Mouse (Mus musculus) forebrain, embryonic 16.5 days (tissue): Measurements from ENCODE around the gene Abca17. TPM values are rescaled to one million over a fixed set of nuclear protein-coding genes. Genes with fewer than 3 reads are reported as not detected.

Experiments used
- ATAC-seq: fragments of 200-750 bp; cut with Nextera tagmentation; 2 replicates; pipeline ENCODE4 v1.8.0; 2017; ENCODE audit warnings: mild to moderate bottlenecking, moderate library complexity
- H3K27ac ChIP-seq: fragments of 300-500 bp; sonication (generic); 2 replicates; pipeline ENCODE4 v1.5.1; 2014; ENCODE audit warnings: low read length, control low read depth
- H3K27me3 ChIP-seq: fragments of 300-500 bp; sonication (generic); replicated peaks from 2 replicates; pipeline ENCODE4 v1.6.1; 2014; ENCODE audit warnings: low read length; ENCODE audit not compliant: control insufficient read depth, insufficient read depth
- H3K36me3 ChIP-seq: fragments of 300-500 bp; sonication (generic); 2 replicates; pipeline ENCODE4 v1.6.1; 2014; ENCODE audit not compliant: control insufficient read depth, insufficient read depth
- H3K4me1 ChIP-seq: fragments of 300-500 bp; sonication (generic); replicated peaks from 2 replicates; pipeline ENCODE4 v1.6.1; 2014; ENCODE audit warnings: low read length; ENCODE audit not compliant: control insufficient read depth, insufficient read depth
- H3K4me2 ChIP-seq: fragments of 300-500 bp; sonication (generic); 2 replicates; pipeline ENCODE4 v1.6.1; 2014; ENCODE audit warnings: mild to moderate bottlenecking, low read length, control low read depth
- H3K4me3 ChIP-seq: fragments of 300-500 bp; sonication (generic); replicated peaks from 2 replicates; pipeline ENCODE4 v1.5.1; 2014; ENCODE audit warnings: mild to moderate bottlenecking, low read length, control low read depth
- H3K9ac ChIP-seq: fragments of 300-500 bp; sonication (generic); replicated peaks from 2 replicates; pipeline ENCODE4 v1.6.1; 2014; ENCODE audit warnings: low read depth, low read length, control low read depth
- H3K9me3 ChIP-seq: fragments of 300-500 bp; sonication (generic); 2 replicates; pipeline ENCODE4 v1.6.1; 2016; ENCODE audit warnings: low read length; ENCODE audit not compliant: control insufficient read depth
- WGBS: fragments of 180-500 bp; shearing (Covaris S2); extraction: QIAGEN DNeasy Blood & Tissue Kit; methylation state at CpG from one replicate; pipeline ENCODE4 v1.1.7; 2014; 5-methylcytosine and 5-hydroxymethylcytosine counted together
- polyA plus RNA-seq: library from polyadenylated mRNA; unstranded; fragments of >200 nt; fragmentation: Nextera tagmentation; extraction: Ambion mirVana; gene quantifications from 2 replicates; pipeline ENCODE4 v1.2.1, GENCODE M21; 2015

Abca17 gene
- polyA plus RNA-seq, 1 experiment from 2014 or later = 0.47 TPM

GRCm38 (mm10) chr17:24300651-24301050, 50.2 kb downstream of the Abca17 start:
- no peak for ATAC-seq
- H3K4me3 ChIP-seq = no peak overlapping the region
- H3K4me2 ChIP-seq = no peak overlapping the region
- 81% methylated on average over 4 of the region's 4 CpGs for WGBS
- H3K27me3 ChIP-seq = no peaks in the 10 kb centered on the region
- no peak overlapping the region for H3K9ac ChIP-seq
- H3K9me3 ChIP-seq = no peaks in the 10 kb centered on the region
- no peaks in the 10 kb centered on the region for H3K36me3 ChIP-seq
- H3K27ac ChIP-seq = no peak overlapping the region
- H3K4me1 ChIP-seq = no peaks in the 10 kb centered on the region

- Histone ChIP-seq H3K36me3 (no peaks in the 10 kb centered on the region), H3K27ac (no peak overlapping the region), H3K4me3 (no peak overlapping the region), H3K9me3 (no peaks in the 10 kb centered on the region), H3K27me3 (no peaks in the 10 kb centered on the region), H3K4me2 (no peak overlapping the region), H3K9ac (no peak overlapping the region), H3K4me1 (no peaks in the 10 kb centered on the region)
- WGBS = 88% methylated on average over 5 of the region's 5 CpGs
- no peak for ATAC-seq
Observed at GRCm38 (mm10) chr17:24289338-24289737, 61.5 kb downstream of the Abca17 start.

DNA sequence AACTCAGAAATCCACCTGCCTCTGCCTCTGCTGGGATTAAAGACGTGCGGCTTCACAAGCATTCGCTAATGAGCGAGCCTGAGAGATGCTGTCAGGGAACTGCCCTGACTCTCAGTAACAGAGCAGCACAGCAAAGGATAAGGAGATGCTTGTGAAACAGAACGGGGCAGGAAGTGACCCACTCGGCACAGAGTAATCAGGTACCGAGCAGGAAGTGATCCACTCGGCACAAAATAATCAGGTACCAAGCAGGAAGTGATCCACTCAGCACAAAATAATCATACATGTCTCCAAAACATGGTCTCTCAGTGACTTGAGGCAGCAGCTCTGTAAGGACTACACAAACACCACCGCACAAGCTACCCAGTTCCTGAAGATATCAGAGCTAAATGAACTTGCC, 62.4 kb downstream of the Abca17 start:
- H3K27me3 ChIP-seq = no peaks in the 10 kb centered on the region
- H3K4me1 ChIP-seq = no peaks in the 10 kb centered on the region
- no peak for ATAC-seq
- H3K9ac ChIP-seq = no peak overlapping the region
- H3K4me2 ChIP-seq = no peak overlapping the region
- WGBS = 82% methylated on average over 9 of the region's 9 CpGs
- H3K9me3 ChIP-seq = no peaks in the 10 kb centered on the region
- H3K36me3 ChIP-seq = no peaks in the 10 kb centered on the region
- no peak overlapping the region for H3K4me3 ChIP-seq
- H3K27ac ChIP-seq = no peak overlapping the region

DNA sequence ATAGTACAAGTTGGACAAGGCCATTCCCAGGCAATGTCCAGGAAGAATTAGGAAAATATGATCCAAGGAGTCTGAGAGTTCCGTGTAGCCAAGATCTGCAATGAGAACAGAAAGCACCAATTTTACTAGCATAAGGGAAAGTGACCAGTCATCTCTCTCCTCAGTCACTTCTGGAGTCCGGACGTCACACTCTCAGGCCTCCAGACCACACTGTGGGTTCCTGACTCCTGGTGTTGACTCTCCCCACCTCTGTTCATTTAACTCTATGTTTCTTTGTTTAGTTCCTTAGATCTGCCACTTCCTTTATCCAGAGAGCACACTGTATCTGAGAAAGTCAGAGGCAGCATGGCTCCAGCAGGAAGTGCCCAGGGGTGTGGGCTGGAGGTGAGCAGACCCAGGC, 65.2 kb downstream of the Abca17 start:
- 79% methylated on average over 3 of the region's 3 CpGs for WGBS
- H3K4me3 ChIP-seq = no peak overlapping the region
- H3K4me2 ChIP-seq = no peak overlapping the region
- no peaks in the 10 kb centered on the region for H3K27me3 ChIP-seq
- no peaks in the 10 kb centered on the region for H3K4me1 ChIP-seq
- no peaks in the 10 kb centered on the region for H3K9me3 ChIP-seq
- no peaks in the 10 kb centered on the region for H3K36me3 ChIP-seq
- no peak for ATAC-seq
- H3K9ac ChIP-seq = no peak overlapping the region
- H3K27ac ChIP-seq = no peak overlapping the region

- no peaks in the 10 kb centered on the region for H3K27me3 ChIP-seq
- no peak overlapping the region for H3K9ac ChIP-seq
- no peak for ATAC-seq
- 78% methylated on average over 9 of the region's 9 CpGs for WGBS
- H3K4me3 ChIP-seq = no peak overlapping the region
- H3K4me2 ChIP-seq = no peak overlapping the region
- no peaks in the 10 kb centered on the region for H3K4me1 ChIP-seq
- no peaks in the 10 kb centered on the region for H3K36me3 ChIP-seq
- no peak overlapping the region for H3K27ac ChIP-seq
- H3K9me3 ChIP-seq = no peaks in the 10 kb centered on the region
Observed at GRCm38 (mm10) chr17:24283266-24283818, 67.5 kb downstream of the Abca17 start.

DNA sequence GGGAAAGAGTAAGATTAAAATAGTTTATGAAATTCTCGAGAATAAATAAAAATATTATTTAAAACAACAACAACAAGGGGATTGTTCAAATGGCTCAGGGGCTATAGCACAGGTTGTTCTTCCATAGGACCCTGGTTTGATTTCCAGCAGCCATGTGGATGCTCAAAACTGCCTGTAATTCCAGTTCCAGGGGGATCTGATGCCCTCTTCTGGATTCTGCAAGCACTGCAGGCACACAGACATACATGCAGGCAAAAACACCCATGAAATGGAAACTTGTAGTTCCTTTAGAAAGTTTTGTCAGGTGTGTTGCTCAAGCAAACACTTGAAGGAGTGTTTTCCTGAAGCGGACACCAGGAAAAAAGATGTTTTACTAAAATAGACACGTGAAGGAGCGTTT, 68.2 kb downstream of the Abca17 start:
- H3K36me3 ChIP-seq = no peaks in the 10 kb centered on the region
- no peak for ATAC-seq
- no peak overlapping the region for H3K4me2 ChIP-seq
- H3K4me1 ChIP-seq = no peaks in the 10 kb centered on the region
- H3K27me3 ChIP-seq = no peaks in the 10 kb centered on the region
- no peak overlapping the region for H3K4me3 ChIP-seq
- no peak overlapping the region for H3K27ac ChIP-seq
- H3K9me3 ChIP-seq = no peaks in the 10 kb centered on the region
- 69% methylated on average over 4 of the region's 4 CpGs for WGBS
- no peak overlapping the region for H3K9ac ChIP-seq

- no peak overlapping the region for H3K27ac ChIP-seq
- 81% methylated on average over 4 of the region's 4 CpGs for WGBS
- H3K27me3 ChIP-seq = no peaks in the 10 kb centered on the region
- no peak overlapping the region for H3K9ac ChIP-seq
- ATAC-seq = no peak
- no peaks in the 10 kb centered on the region for H3K4me1 ChIP-seq
- H3K36me3 ChIP-seq = no peaks in the 10 kb centered on the region
- peaks cover 2% of the 10 kb centered on the region; the same call in 1 of the 2 replicates for H3K9me3 ChIP-seq
- no peak overlapping the region for H3K4me2 ChIP-seq
- H3K4me3 ChIP-seq = no peak overlapping the region
Observed at GRCm38 (mm10) chr17:24279907-24280306, 71.0 kb downstream of the Abca17 start.

DNA sequence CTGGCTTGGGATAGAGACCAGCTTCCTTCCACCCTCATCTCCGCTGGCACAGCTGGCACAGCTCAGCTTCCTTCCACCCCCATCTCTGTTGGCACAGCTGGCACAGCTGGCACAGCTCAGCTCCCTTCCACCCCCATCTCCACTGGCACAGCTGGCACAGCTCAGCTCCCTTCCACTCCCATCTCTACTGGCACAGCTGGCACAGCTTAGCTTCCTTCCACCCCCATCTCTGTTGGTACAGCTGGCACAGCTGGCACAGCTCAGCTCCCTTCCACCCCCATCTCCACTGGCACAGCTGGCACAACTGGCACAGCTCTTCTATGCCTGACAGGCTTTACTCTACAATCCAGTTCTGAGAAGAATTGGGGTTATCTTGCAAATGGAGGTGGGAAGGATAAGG, 83.7 kb downstream of the Abca17 start:
- H3K4me1 ChIP-seq = no peaks in the 10 kb centered on the region
- no peak overlapping the region for H3K9ac ChIP-seq
- no peak overlapping the region for H3K4me2 ChIP-seq
- no peaks in the 10 kb centered on the region; the same call in 1 of the 2 replicates for H3K9me3 ChIP-seq
- no peak overlapping the region for H3K4me3 ChIP-seq
- no peak overlapping the region for H3K27ac ChIP-seq
- WGBS = 93% methylated on average over 1 of the region's 1 CpGs
- H3K27me3 ChIP-seq = no peaks in the 10 kb centered on the region
- no peaks in the 10 kb centered on the region for H3K36me3 ChIP-seq
- no peak for ATAC-seq

DNA sequence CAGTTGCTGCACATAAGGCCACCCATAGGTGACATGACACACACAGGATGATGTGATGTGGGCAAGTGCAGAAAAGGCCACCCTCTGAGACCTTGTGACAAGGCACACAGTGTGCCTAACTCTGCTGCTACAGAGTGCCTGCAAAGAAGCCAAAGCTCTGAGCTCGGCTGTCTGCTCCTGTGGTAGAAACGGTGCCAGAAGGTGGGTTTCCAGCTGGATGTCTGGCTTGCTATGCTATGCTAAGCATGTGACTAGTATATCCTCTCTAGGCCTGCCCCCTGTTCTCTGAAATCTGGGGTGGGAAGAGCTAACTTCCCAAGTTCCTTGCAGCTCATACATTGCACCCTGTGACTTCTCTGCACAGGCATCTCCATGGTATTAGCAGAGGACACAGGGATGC, 86.1 kb downstream of the Abca17 start:
- Histone ChIP-seq H3K27me3 (no peaks in the 10 kb centered on the region), H3K4me3 (no peak overlapping the region), H3K4me2 (no peak overlapping the region), H3K4me1 (no peaks in the 10 kb centered on the region), H3K36me3 (no peaks in the 10 kb centered on the region), H3K9me3 (no peaks in the 10 kb centered on the region), H3K27ac (no peak overlapping the region), H3K9ac (no peak overlapping the region)
- ATAC-seq = no peak
- WGBS = 69% methylated on average over 2 of the region's 2 CpGs

DNA sequence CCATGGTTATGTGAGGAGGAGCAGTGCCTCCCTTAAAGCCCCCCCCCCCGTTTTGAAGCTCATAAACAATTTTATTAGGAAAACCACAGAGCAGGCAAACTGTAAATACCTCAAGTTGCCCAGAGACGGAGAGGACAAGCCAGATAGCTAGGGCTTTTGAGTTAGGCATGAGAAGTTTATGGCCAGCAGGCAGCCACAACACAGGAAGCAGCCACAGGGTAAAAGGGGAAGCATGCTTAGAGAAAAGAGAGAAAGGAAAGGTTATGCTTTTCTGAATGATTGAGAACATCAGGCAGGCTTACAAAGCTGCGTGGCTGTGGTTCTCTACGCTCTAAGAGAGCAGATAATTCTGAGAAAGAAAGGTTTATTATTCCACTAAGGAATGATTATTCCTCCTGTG, 90.4 kb downstream of the Abca17 start:
- Histone ChIP-seq H3K27ac (no peak overlapping the region), H3K27me3 (no peaks in the 10 kb centered on the region), H3K4me3 (no peak overlapping the region), H3K4me2 (no peak overlapping the region), H3K36me3 (no peaks in the 10 kb centered on the region), H3K4me1 (no peaks in the 10 kb centered on the region), H3K9me3 (no peaks in the 10 kb centered on the region), H3K9ac (no peak overlapping the region)
- 71% methylated on average over 4 of the region's 4 CpGs for WGBS
- ATAC-seq = no peak
